Mouse (Mus musculus) erythroblast, adult 5-6 weeks (primary cell): ENCODE measurements at regions not wholly inside any gene's neighbourhood (a gene's known extent, or its start where the extent isn't known, plus 50 kb on each side); places are given as distances from the start of the nearest gene placed in this dataset.
"Not testable (repeated sequence)": the region's sequence is repeated elsewhere in the genome, so short reads cannot be mapped to it uniquely, and the experiment has no call there.

ENCODE experiments used
- ATAC-seq: replicated peaks from 2 replicates; pipeline ENCODE4 v1.8.0; 2016; ENCODE audit warnings: moderate number of reproducible peaks, mild to moderate bottlenecking, moderate TSS enrichment, inconsistent platforms; ENCODE audit not compliant: poor library complexity, low FRiP score, severe bottlenecking

DNA sequence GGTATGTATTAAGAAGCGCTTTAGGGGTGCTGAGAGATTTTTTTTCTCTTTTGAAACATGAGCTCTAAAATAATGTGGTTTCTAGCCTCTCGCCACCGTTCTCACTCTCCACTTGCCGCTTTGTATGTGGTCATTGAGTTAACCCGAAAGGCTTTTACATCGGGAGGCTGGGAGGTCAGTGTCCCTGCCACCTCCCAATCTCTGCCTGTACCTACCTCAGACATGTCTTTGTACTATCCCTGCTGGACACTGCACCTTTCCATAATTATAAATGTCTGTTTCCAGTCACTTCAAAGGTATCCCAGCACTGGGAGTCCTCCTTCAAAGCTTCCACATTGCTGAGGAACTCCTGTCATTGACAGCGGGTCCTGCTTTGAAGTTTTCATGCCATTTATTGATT, 347.6 kb upstream of the Tbc1d2b start:
- no peak for ATAC-seq

DNA sequence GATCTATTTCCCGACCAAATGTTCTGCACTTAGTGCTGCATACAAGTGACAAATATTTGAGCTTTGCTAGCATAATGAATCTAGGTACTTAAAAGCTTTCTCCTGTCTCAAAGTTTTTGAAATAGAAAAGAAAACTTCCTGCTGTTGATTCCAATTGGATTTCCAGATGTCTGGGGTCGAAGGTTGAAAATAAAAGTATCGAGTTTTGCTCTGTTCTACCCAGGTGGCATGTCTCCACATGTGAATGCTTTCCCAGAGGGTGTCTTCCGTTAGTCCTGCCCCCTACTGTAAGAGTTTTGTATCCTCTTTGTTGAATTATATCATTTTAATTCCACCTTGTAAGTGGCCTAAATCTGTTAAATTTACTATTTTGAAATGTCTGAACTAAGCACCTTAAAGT, 327.3 kb upstream of the Tbc1d2b start:
- ATAC-seq = no peak

DNA sequence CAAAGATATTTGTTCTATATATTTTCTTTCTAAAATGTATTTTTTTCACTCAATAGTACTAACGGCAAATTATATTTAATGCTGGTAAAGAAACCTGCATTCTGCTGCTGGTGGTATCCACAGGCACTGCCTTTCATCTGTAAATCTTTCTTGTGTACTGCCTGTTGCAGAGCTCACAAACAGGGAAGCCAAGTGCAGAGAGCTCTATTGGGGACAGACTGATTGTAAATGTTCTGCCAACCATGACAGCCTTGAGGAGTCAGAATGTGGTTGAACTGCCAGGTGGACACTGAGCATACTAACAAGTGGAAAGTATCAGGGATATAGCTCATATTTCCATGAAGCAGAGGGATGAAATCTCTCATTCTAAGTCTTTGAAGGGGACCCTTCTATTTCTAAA, 286.1 kb upstream of the Tbc1d2b start:
- no peak for ATAC-seq

DNA sequence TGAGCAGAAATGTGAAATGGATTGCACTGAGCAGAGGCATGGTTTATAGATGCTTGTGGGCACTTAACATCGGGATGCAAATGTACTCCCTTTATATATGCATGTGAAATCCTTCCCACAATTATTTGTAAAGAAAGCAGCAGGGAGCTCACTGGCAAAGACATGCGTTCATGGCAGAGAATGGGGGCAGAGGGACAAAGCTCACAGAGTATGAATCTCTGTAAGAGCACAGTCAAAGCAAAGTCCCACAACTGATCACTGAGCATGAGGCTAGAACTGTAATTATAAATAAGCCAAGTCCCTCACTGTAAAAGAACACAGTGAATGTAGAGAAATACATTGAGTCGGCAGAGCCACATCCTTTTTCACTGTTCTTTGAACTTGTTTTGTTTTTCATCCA, 285.6 kb upstream of the Tbc1d2b start:
- no peak for ATAC-seq

DNA sequence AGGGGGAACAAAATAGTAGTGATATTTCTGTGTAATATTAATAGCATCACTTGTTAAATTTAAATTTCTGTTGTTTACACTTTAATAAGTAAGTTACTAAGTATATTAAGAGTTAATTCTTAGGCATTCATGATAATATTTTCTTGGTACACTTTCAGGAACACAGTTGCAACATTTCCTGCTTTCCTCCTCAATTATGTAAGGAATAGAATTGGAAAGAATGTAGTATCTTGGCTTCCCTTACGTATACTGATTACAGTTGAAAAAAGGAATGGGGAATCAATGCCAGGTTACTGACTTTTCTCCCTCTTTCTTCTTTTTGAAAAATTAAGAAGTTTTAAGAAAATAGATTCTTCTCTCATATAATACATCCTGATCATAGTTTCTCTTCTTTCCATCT, 277.3 kb upstream of the Tbc1d2b start:
- ATAC-seq = no peak

DNA sequence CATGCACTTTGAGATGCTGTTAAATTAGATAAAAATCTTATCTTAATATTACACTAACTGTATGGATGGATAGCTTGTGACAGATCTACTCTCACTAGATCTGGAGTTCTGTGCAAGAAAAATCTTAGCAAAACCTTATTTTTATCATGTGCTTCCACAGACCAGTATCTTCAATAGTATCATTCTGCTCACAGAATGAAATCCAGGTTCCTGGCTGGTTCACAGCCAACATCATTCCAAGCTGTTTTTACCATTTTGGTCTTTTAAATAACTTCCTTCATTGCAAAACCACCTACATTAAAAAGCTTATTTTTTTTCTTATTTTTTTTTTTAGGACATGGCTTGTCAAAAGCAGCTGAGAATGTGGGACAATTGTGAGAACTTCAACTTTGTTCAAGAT, 276.1 kb upstream of the Tbc1d2b start:
- ATAC-seq = no peak

DNA sequence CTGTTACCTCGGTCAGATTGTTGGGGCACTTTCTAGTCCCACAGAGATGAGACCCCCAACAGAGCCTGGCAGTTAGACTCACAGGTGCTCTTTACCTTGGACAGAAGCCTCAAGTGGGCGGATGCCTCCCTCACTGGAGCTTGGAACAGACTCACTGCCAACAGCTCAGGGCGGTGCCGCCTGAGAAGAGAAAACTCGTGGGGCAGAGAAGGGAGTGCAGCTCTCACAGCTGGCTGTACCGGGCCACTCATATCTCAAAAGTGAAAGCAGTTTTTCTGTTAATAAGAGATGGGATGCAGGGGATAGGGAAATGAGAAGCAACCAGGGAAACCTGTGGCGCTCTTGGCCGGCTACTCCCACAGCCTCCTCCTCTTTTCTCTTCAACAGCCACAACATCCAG, 267.1 kb upstream of the Tbc1d2b start:
- not testable (repeated sequence) for ATAC-seq

DNA sequence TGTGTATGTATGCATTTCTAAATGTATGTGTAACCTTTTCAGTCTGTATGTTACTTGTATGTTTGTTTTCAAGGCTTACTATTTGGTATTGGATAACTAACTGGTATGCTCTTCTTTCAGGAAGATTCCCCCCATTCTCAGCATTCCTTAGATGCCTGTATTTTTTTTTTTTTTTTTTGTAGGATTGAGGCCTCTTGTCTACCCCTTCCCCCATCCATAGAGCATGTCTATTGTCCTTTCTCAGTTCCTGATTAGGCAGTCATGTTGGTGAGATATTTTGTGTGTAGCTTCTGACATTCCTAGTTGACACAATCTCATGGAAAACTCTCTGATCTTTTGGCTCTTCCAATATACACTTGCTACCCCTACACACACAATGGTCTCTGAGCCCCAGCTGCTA, 262.8 kb upstream of the Tbc1d2b start:
- ATAC-seq = no peak

DNA sequence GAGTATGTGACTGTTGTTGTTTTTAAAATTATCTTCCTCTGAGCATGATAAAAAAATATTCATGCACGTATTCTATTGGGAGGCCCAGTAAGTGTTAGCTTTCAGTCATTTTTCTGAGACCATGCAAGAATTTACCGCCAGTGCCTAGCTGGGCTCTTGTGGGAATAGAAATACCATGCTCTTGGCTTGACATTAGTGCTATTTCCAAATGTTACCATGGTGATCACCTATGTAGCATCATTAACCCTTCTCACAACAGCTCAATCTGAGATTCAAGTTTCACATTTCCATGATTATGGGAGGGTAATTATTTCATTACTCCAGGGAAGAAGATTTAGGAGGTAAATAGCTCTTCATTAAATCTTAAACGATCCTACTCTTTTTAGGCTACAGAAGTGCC, 250.6 kb upstream of the Tbc1d2b start:
- ATAC-seq = no peak

DNA sequence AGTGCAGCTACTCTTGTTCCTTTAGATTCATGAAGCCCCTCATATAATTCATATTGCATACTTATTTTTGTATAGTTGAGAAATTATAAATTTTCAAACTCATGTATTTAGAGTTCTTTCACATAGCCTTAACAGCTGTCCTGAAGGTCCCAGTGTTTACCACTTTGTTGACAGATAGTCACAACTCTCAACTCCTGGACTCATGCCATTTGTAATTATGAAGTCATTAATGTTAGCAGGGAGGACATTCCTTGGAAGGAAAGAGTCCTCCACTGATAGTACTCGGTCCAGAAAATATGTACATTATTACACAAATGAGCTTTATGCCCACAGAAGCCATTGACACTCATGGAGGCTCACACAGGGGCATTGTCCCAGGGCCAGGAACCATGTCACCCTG, 224.3 kb upstream of the Tbc1d2b start:
- no peak for ATAC-seq

DNA sequence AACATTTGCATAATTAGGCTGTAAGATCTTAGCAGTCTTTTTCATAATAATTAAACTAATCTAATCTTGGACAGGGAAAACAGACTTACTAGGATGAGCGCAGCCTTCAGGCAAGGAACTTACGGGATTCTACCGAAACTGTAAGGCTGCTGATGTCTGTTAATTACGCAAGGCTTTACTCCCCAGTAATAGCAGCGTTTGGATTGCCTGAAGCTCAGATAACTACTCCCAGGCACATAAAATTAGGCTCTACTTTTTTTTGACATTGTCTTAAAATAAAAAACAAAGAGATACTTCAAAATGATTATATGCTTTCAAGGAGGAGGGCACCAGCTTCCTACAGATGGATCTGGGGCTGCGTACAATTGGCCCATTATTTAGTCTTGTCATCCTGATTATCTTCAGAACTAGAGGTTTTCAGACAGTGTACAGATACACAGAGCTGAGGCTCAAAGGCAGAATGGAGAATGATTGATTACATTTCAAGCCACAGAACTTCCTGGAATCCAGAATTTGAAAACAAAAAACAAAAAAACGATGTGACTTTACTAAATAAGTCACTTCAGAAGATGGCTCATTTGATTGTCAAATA, 220.1 kb upstream of the Tbc1d2b start:
- no peak for ATAC-seq

DNA sequence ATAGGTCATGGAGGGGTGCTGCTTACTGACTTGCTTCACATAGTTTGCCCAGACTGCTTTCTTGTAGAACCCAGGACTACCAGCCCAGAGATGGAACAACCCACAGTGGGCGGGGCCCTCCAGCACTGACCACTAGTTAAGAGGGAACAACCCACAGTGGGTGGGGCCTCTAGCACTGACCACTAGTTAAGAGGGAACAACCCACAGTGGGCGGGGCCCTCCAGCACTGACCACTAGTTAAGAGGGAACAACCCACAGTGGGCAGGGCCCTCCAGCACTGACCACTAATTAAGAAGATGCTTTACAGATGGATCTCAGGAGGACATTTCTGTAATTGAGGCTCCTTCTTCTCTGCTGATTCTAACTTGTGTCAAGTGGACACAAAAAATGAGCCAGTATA, 180.0 kb upstream of the Tbc1d2b start:
- ATAC-seq = peak; percentile 67

DNA sequence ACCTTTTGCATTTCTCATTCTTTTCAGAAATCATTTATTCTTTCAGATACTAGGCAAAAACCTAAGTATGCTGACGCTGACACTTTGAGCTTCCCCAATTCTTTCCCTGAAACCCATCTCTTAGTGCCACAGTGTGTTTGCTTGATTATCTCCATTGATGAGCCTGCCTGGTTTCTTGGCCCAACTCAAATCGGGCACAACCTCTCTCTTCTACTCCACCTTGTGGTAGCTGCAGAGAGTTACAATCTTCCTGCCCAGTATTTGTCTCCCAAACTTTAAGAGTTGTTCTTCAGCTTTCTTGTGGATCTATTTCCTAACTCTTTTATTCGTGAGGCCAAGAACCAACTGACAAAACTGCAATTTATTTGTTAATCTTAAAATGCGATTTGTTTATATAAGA, 176.4 kb upstream of the Tbc1d2b start:
- ATAC-seq = peak; percentile 65; the same call in 1 of the 2 replicates

DNA sequence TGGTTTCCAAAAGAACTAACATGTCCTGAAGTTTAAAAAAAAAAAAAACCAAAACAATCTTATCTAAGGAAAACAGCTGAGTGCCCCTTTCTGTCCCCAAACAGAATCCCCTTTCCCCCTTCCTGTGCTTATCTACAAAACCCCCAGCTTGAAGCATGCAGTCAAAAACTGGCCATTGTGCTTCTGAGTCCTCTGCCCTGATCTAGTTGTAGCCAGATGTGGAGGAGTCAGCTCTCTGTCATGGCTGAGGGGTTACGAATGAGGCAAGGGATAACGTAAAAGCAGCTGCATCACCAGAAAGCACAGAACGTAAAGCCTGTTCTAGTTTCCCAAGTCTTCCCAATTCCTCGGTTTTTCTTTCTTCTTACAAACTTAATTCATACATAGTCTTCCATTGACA, 164.3 kb upstream of the Tbc1d2b start:
- ATAC-seq = no peak

DNA sequence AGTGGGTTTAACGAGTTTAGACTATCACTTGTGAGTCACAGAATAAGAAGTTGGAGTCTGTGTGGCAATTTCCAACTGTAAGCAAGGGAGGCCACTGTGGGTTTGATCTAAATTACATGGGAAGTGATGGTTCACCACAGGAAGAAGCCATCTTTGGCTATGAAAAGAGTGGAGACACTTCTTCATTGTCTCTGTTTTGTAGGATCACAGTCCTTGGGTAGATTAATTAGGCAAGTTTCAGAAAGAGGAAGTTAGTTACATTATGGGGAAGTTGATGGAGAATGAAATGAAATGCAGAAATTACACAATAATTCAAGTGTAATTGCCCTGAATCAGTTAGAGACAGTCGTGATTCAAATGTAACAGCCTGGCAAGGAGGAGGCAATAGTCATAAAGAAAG, 160.3 kb upstream of the Tbc1d2b start:
- no peak for ATAC-seq

DNA sequence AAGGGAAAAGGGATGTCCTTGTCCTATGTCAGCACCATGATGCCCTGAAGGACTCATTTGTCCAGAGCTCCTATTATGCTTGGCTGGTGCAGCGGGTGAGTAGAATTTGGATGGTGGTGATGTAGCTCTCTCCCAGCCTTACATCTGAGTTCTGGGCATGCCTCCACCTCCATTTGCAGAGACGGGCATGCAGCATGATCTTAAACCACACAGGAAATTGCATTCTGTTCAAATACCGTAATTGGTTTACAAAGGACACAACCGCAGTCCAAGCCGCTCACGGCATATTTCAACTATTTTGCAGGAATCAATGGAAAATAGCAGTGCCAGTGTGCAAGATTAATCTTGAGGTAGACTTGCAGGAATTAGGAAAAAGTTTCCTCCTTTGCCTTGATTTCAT, 151.1 kb upstream of the Tbc1d2b start:
- ATAC-seq = no peak

DNA sequence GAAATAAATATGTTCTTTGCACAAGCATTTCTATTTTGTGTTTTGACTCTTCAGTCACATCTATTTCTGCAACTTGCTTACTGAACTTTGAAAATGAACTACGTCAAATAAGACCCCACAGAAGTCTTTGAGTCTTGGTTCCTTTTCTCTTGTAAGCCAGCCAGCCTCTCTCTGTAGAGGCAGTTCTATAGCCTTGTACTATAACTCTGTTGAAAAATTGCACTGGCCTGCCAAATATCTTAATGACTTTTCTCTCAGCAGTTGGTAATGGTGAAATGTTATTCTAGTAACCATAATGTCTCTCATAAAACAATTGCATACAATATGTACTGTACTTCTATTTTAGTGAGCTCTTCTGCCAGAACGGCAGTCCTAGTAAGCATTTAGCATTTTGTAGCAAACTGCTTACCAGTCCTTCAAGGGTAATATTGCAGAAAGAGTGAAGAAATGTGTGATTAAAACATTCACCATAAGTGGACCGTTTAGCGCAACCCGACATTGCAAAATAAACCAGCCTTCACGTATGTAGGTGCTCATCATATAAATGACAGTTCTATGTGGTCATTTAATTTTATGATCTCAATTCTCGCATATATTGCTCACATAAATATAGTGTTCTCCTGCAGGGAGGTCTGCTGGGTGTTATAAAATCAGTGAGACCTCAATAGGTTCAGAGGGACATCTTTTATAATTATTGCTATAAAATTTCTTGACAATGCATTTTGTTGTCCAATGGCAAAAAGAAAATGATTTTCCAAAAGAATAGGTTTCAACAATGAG, 149.3 kb upstream of the Tbc1d2b start:
- ATAC-seq = no peak

DNA sequence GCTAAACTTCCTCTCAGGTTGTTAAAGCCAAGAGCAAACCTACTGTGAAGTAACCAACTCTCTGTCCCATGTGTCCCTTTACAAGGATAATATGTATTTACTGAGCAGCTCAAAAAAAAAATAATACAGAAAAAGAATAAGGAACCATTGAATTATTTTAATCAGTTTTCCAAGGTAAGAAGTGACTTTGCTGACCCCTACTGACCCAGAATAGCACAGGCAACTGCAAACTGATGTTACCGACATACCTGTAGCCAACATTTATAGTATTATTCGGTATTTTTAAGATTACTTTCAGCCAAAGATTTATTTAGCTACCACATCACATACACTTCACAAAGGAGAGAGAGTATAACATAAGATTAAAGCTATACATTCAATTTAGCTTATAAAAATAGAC, 138.2 kb upstream of the Tbc1d2b start:
- ATAC-seq = no peak

DNA sequence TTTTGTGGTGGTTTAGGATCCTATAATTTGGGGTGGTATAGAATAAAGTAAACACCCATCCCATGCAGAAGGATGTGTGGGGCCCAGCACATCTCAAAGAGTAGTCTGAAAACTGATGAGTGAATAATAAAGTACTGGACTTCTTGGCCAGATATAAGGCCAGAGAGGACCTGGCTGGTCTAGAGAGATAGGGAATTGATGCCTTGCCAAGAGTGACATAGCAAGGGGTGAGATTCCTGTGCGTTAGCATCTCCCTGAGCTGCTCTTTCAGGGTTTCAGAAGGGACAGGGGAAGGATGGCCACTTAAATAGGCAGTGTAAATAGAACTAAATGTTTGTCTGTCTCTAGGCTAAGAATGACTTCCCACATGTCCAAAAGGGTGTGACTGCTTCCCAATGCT, 137.0 kb upstream of the Tbc1d2b start:
- peak; percentile 87 for ATAC-seq

DNA sequence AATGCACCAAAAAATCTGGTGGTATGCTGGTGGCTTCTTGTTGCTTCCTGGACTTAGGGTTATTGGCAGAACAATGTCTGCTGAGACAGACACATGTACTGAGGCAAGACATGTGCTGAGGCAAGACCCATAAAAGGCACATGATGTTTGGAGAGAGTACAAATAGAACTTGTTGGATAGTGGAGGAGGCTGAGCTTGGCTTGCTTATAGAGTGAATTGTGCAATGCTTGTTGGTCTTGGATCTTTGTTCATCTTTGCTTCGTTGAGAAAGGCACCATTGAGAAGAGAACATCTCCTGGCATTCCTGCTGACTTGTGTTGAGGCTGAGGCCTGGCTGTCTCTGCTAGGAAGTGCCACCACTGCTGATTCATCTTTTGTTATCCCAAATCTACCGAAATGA, 117.8 kb upstream of the Tbc1d2b start:
- no peak for ATAC-seq

DNA sequence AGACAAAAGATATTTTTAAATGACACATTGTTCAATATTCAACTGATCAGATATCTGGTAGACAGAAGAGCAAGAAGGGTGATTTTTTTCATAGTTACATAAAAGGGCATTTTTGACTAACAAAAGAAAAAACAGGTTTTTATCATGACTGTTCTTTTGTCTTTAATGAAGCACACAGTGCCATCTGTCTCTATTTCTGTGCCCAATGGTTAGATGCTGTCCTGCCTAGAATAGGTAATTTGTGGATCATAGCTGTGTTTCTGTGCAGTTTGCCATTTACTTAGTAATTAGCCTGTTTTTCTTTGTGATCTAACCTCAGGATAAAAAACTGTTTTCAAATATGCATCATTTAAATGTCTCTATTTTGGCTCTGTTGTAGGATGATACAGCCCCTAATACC, 114.4 kb upstream of the Tbc1d2b start:
- ATAC-seq = no peak

DNA sequence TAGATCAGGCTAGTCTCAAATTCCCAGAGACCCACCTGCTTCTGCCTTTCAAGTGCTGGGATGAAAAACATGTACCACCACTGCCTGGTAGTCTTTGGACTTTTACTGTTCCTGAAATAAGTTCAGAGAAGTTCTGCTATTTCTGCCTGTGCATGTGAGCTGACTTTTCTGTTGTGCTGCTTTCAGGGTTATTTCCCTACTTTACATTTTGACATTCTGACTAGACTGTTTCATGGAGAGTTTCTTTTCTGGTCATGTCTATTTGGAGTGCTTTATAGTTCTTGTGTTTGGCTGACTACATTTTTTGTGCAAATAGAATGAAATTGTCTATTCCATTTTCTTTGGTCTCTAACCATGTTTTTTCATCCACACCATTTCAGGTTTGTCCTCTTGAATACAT, 109.5 kb upstream of the Tbc1d2b start:
- no peak for ATAC-seq
